Mouse (Mus musculus): ENCODE results near the gene Foxa2. TPM values are rescaled to one million over a fixed set of nuclear protein-coding genes. Genes with fewer than 3 reads are reported as not detected.

Foxa2 gene
- total RNA-seq, 2 experiments from 2014 or later = not detected

DNA sequence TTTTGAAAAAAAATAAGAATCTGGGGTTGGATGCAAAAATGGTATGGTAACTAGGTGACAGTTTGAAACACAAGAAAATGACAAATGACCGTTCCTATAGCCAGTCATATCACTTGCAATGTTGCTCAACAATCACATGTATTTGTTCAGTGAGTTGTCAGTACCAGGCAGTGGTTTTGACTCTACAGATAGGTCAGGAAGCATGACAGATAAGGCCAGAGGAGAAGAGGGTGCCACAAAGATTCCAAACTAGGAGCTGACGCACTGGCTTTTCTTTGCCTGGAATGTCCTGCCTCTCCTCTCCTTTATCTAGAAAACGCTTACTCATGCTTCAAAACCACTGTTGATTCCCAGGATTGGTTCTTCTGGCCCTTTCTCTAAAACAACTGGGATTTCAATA, 33.4 kb downstream of the Foxa2 start:
- ATAC-seq (replicated peaks; ENCODE audit: low FRiP score, poor library complexity, severe bottlenecking) = no peak

DNA sequence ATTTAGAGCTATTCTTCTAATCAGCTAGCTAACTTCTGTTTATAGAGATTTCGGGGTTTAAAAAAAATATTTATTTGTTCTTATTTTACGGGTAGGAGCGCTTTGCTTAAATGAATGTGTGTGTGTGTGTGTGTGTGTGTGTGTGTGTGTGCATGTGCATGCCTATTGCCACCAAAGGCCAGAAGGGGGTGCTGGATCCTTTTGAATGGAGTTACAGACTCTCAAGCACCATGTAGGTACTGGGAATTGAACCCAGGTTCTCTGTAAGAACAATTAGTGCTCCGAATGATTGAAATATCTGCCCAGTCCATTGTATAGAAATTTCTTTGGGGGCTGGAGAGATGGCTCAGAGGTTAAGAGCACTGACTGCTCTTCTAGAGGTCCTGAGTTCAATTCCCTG, 37.7 kb downstream of the Foxa2 start:
- no peak for ATAC-seq (replicated peaks; ENCODE audit: low FRiP score, poor library complexity, severe bottlenecking)

DNA sequence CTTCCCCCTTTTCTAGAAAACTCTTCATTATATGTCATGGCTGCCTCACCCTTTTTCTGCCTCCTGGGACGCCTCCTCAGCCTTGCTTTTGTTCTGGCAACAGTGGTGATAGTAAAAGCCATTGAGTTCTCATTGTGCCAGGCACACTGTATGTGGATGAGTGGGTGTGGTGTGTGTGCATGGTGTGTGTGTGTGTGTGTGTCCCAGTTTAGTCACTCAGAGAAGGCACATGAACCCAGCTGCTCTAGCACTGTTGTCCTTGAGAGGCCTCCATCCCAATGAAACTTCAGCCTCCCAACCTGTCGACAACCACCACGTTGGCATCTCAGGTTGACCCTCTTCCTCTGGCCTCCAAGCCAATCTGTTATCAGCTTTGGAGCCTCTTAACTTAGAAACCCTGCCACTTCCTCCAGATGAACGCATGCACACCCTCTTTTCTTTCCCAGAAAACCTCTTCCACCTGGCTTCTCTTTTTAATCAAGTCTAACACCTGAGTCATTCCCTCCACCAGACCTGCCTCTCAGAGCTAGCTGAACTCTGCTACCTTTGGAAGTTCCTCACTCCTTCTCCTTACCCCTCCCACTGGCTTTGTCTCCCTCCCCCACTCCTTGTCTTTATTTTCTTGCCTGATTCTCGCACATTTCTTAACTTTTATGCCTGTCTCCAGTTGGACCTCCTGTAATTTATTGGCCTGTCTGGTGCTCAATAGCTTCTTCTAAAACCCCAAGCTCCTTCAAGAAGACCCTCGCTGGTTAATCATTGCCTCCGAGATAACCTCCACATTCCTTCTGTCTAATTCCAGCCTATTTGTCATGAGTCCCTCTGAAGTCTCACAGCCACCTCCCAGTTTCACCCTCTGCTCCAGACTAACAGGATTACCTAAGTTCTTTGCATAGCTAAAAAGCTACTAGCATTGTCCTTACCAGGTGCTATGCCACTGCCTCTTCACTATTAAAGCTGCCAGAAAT, 41.9 kb downstream of the Foxa2 start:
- ATAC-seq (replicated peaks; ENCODE audit: low FRiP score, poor library complexity, severe bottlenecking) = no peak

DNA sequence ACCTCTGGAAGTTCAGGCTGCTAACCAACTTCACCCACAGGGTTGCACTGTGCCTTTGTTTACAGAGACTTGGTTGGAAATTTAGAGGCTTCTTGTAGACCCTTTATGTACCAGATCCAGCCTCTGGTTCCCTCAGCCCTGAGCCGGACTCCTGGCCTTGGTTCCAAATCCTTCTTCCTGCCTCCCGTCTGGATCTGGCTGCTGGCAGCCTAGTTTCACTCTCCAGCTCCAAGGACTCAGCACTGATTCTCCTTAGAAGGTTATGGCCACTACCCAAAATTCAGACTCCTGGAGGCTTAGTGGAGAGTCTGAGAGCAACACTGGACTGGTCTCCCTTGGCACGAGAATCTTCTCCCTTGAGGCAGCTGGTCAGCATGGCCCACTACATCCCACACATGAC, 43.3 kb downstream of the Foxa2 start:
- ATAC-seq (replicated peaks; ENCODE audit: low FRiP score, poor library complexity, severe bottlenecking) = no peak

DNA sequence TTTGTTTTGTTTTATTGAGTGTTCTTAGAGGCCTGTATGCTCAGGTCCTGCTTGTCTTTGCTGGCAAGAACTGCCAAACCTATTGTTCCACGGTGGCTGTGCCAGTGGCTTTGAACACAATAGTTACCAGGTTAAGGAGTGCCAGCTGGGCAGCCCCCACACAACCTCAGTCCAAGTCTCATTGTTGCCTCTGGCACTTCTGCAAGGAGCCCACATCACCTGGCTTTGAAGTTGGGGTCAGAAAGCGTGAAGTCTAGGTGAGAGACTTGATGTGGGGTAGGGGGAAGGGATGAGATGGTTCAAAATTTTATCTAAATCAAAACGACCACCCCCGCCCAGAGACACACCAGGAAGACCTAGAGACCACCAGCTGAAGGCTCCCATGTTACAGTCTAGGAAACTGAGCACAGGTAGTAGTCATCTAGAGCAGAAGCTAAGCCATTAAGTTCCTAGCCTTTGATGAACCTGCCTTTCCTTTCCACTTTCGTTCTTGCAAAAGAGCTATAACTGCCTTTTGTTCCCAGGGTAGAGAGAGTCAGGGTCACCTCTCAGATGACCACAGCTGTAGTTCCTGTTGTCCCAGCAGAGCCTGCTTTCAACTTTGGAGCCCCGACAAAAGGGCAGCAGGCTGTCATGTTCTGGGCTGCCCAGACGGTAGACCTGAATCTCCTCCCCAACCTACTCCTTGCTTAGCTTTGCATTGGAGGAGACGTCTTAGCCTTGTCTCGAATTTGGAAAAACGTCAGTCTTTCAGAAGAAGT, 48.4 kb downstream of the Foxa2 start:
- ATAC-seq (replicated peaks; ENCODE audit: low FRiP score, poor library complexity, severe bottlenecking) = no peak

DNA sequence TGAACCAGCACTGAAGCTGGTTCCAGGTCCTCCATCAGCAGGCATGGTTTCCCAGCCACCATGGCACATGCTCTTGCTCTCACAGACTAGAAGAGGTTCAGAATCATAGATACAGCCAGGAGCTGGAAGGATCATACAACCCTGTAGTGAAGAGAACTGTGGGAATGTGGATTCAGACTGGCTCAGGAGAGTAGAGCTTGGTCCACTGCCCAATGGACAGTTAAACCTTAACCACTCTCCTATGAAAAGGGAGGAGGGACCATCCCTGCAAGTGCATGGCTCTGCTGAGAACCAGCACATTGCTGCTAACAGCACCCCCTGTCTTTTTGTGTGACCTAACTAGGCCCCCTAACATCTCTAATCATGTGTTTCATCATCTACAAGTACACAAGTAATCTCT, 50.0 kb downstream of the Foxa2 start:
- no peak for ATAC-seq (replicated peaks; ENCODE audit: low FRiP score, poor library complexity, severe bottlenecking)

DNA sequence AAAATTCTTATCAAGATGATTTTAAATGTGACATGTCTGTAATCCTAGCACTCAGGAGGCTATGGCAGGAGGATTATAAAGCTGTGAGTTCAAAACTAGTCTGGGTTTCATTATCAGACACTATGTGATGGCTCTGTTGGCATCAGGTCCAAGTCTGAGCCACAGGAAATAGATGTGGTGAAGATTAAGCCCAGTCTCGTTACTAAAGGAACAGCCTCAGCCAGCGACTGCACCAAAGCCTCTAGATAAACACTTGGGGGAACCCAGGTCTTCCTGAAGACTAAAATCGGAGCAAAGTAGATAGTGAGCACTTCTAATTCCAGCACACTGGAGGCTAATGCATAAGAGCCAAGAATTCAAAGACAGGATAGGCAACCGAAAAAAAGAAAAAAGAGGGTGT, 52.9 kb downstream of the Foxa2 start:
- ATAC-seq (replicated peaks; ENCODE audit: low FRiP score, poor library complexity, severe bottlenecking) = no peak

DNA sequence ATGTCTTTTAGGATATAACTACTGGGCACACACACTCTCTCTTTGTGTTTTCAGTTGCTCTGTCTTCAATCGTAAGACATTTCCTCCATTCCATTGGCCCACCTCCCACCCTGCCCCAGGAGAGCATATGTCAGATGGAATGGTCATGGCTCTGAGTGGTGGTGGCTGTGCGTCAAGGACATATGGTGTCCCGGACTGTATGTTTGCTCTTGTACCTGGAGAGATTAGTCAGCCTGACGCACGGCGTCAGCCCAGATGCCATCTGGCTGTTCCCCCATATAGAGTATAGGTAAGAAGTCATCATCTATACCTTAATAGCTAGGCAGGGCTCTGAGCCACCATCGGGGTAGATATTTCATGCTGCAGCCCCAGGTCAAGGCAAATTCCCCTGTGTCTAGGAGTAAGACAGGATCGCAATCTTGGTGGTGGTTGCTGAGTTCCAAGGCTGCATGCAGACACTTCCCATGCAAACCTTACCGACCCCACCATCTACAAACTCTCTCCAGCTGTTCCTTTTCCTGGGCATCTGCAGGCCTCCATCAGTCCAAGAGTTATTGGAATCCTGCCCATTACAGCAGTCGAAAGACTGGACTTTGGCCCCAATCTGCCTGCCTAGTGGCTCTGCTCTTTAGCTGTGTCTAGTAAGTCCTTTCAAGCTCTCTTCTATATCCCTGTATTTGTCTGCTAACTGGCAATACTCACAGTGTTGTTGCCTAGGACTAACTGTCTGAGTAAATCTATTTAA, 53.7 kb downstream of the Foxa2 start:
- ATAC-seq (replicated peaks; ENCODE audit: low FRiP score, poor library complexity, severe bottlenecking) = no peak

Data from erythroid progenitor cell, adult 5-6 weeks (primary cell).